Mouse (Mus musculus) cerebellum, adult (tissue): ENCODE measurements around the gene Alcam.
A peak's percentile ranks its signal among the peaks of the same experiment; 100 is the strongest.

Source experiments
- ATAC-seq: cut with Nextera tagmentation; 2 replicates; pipeline ENCODE4 v1.9.2; 2017; ENCODE audit warnings: mild to moderate bottlenecking, moderate library complexity, mixed read lengths; ENCODE audit not compliant: insufficient number of reproducible peaks, low FRiP score, low TSS enrichment

Alcam gene

DNA sequence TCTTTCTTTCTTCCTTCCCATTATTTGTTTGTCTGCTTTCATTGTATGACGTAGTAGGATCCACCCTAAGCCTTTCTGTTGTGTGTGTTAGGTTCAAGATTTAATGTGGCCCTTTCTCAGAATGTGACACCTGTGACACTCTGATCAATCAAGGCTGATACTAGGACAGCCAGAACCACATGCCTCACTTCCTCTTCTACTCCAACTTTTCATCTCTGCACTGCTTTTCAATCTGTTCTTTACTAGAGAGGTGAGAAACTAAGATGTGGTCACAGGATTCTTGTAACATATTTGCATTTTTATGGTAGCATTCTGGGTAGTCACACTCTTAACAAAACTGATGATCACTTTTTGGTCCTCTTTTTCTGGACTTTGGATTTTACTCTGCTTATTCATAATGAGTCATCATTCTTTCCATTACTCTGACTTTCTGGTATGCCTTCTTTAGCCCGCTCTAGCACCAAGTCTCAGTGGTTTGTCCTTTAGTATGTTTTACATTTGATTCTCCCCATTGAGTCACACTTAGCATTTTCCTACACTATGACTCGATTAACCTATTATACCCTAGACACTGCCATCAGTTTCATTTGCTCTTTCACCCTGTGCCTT lies 161.3 kb downstream of the Alcam start:
- no peak for ATAC-seq

- ATAC-seq: peak; percentile 86
Measured at GRCm38 (mm10) chr16:52280186-52280585, 173.7 kb downstream of the Alcam start.

DNA sequence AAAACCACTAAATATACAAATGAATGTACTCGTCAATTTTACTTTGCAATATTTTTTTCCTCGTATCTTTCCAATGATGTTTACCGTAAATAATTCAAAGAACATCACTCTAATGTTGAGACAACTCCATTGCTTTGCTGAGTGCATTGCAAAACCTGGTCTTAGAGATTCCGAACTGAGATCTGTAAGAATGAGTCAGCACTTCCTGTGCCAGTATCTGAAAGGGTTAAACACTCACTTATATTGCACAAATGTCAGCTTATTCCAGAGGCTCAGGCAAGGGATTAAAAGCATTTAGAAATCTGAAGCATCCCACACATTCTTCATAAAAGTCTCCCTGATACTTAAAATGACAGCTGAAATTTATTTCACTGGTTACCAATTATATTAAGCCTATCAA lies 188.8 kb downstream of the Alcam start:
- ATAC-seq: no peak

GRCm38 (mm10) chr16:52263751-52264150 lies 190.1 kb downstream of the Alcam start:
- no peak for ATAC-seq

DNA sequence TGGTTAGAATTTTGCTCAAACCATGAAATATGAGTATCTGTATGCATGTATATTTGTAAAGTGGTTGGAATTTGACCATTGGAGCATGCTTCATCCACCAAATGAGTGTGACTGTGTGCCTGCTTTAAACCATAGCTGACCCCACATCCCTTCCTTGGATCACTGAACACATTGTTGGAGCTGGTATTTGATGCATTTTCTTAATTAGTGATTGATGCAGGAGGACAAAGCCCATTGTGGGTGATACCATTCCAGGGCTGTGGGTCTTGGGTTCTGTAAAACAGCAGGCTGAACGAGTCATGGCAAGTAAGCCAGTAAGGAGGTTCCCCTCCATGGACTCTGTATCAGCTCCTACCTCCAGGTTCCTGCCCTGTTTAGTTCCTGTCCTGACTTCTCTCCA lies 191.3 kb downstream of the Alcam start:
- ATAC-seq: no peak

DNA sequence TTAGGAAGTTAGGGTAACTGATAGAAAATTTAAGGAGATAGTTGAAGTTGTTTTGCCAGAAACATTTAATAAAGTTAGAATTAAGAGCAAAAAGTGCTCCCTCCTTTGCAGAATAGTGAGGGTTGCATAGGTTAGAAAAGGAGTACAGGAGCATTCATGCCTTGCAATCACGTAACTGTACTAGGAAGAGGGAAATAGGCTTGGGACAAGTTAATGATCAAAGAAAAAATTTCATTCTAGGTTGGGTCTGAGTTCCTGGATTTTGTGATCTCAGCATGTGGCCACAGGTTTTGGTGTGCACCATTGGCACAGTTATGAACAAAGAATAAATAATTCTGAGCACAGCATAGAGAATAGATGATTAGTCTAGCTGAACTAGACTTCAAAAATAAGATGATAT lies 192.1 kb downstream of the Alcam start:
- ATAC-seq: no peak

DNA sequence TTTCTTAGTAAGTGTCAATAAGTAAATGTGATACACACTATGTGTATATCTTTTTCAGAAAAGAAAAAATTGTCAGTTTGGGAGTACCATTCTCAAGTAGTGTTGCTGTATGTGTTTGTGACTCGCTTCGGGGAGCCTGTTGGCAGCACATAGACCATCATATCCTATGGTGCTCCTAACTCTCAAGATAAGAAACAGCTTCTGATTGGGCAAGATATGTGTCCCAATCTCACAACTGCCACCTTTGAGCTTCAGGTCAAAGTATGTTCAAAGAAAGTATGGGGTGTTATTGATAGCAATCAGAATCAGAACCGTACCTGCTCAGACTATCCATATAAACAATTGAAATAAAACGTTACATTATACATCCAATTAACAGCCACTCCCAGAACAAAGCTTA lies 202.9 kb downstream of the Alcam start:
- no peak for ATAC-seq

- no peak for ATAC-seq
Measured at GRCm38 (mm10) chr16:52250196-52250595, 203.7 kb downstream of the Alcam start.

DNA sequence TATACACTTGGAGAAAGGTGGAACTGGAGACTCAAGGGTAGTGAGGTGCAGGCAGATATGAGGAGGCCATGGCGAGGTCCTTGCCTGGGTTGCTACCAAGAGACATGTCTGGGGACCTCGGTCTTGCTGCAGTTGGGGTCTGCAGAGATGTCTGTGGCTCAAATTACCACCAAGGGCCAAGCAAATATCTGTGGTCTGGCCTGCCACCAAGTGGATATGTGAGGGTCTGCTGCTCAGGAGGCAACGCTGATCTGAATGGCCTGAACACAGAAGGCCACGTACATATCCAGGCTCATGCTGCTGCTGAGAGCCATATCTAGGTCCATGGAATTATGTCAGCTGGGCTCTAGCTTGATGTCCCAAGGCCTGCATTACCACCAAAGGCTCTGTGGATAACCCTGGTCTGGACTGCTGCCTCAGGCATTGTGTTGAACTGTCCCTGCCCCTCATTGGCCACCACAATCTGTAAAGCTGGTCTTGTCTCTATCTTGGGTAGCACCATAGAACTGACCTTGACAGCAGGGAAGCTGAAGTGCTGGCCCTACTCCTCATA lies 210.4 kb downstream of the Alcam start:
- no peak; the same call in 1 of the 2 replicates for ATAC-seq

GRCm38 (mm10) chr16:52242144-52242543 lies 211.7 kb downstream of the Alcam start:
- ATAC-seq: no peak

GRCm38 (mm10) chr16:52229930-52230329 lies 223.9 kb downstream of the Alcam start:
- ATAC-seq: no peak

- ATAC-seq: no peak
Measured at GRCm38 (mm10) chr16:52229446-52229845, 224.4 kb downstream of the Alcam start.

DNA sequence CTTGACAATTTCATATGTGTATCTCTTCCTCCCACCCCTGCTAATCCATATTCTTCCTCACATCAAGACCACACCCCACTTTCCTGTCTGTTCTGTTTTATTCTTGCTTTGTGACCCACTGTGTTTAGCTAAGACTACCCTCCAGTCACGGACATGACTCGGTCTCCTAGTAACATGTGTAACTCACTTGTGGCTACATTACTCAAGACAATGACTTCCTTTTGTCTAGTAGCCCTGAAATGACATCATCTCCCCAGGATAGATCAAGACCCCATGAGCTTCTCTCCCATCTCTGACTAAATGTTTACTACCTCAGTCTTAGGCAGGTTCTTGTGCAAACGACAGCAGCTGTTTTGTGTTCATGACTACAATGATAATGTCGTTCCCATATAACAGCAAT lies 231.0 kb downstream of the Alcam start:
- no peak for ATAC-seq

- ATAC-seq: no peak
Measured at GRCm38 (mm10) chr16:52219069-52219468, 234.8 kb downstream of the Alcam start.

GRCm38 (mm10) chr16:52210844-52211606 lies 242.8 kb downstream of the Alcam start:
- no peak for ATAC-seq

- no peak for ATAC-seq
Measured at GRCm38 (mm10) chr16:52200107-52200506, 253.8 kb downstream of the Alcam start.
